Mouse (Mus musculus) intestine, postnatal 0 days (tissue): Measurements from ENCODE around the gene Mb21d2. TPM values are rescaled to one million over a fixed set of nuclear protein-coding genes. Genes with fewer than 3 reads are reported as not detected.

ENCODE experiments used
- ATAC-seq: fragments of 200-750 bp; cut with Nextera tagmentation; 2 replicates; pipeline ENCODE4 v1.8.0; 2017; ENCODE audit warnings: mild to moderate bottlenecking, moderate TSS enrichment, moderate library complexity
- H3K27ac ChIP-seq: fragments of 300-500 bp; sonication (generic); 2 replicates; pipeline ENCODE4 v1.5.1; 2014; ENCODE audit warnings: mild to moderate bottlenecking, low read depth, low read length, moderate library complexity
- H3K27me3 ChIP-seq: fragments of 300-500 bp; sonication (generic); replicated peaks from 2 replicates; pipeline ENCODE4 v1.6.1; 2014; ENCODE audit warnings: low read length, mixed read lengths; ENCODE audit not compliant: control insufficient read depth, insufficient read depth
- H3K36me3 ChIP-seq: fragments of 300-500 bp; sonication (generic); 2 replicates; pipeline ENCODE4 v1.6.1; 2014; ENCODE audit warnings: mild to moderate bottlenecking, moderate library complexity; ENCODE audit not compliant: control insufficient read depth, insufficient read depth
- H3K4me1 ChIP-seq: fragments of 300-500 bp; sonication (generic); replicated peaks from 2 replicates; pipeline ENCODE4 v1.6.1; 2014; ENCODE audit warnings: antibody characterized with exemption, low read length, mixed read lengths; ENCODE audit not compliant: control insufficient read depth, insufficient read depth
- H3K4me2 ChIP-seq: fragments of 300-500 bp; sonication (generic); replicated peaks from 2 replicates; pipeline ENCODE4 v1.6.1; 2014; ENCODE audit warnings: low read depth, mild to moderate bottlenecking, moderate library complexity
- H3K4me3 ChIP-seq: fragments of 300-500 bp; sonication (generic); 2 replicates; pipeline ENCODE4 v1.5.1; 2014; ENCODE audit warnings: low read depth, low read length
- H3K9ac ChIP-seq: fragments of 300-500 bp; sonication (generic); 2 replicates; pipeline ENCODE4 v1.6.1; 2014; ENCODE audit warnings: mild to moderate bottlenecking, low read depth, low read length
- H3K9me3 ChIP-seq: fragments of 300-500 bp; sonication (generic); 2 replicates; pipeline ENCODE4 v1.6.1; 2016; ENCODE audit warnings: mixed run types; ENCODE audit not compliant: control insufficient read depth
- CTCF ChIP-seq: sonication (generic); IDR thresholded peaks from 2 replicates; pipeline ENCODE4 v1.5.1; 2016; ENCODE audit warnings: low read depth, mild to moderate bottlenecking, control low read depth, antibody characterized with exemption, moderate library complexity
- whole genome bisulfite sequencing: fragments of 180-500 bp; shearing (Covaris S2); extraction: QIAGEN DNeasy Blood & Tissue Kit; methylation state at CpG from one replicate; pipeline ENCODE4 v1.1.7; 2014; 5-methylcytosine and 5-hydroxymethylcytosine counted together
- polyA plus RNA-seq: library from polyadenylated mRNA; unstranded; fragments of >200 nt; fragmentation: Nextera tagmentation; extraction: Ambion mirVana; gene quantifications from 2 replicates; pipeline ENCODE4 v1.2.1, GENCODE M21; 2015

The Mb21d2 gene
- polyA plus RNA-seq, 1 experiment from 2014 or later = 6.8 TPM

GRCm38 (mm10) chr16:28793115-28793514 lies 136.4 kb downstream of the Mb21d2 start:
- H3K4me1 ChIP-seq = no peaks in the 10 kb centered on the region
- H3K9me3 ChIP-seq = no peaks in the 10 kb centered on the region
- H3K4me2 ChIP-seq = no peak overlapping the region
- no peak for ATAC-seq
- H3K9ac ChIP-seq = no peak overlapping the region
- no peak overlapping the region for H3K27ac ChIP-seq
- TF ChIP-seq CTCF = peak; percentile 73
- no peaks in the 10 kb centered on the region for H3K36me3 ChIP-seq
- H3K27me3 ChIP-seq = no peaks in the 10 kb centered on the region
- WGBS = 2% methylated on average over 4 of the region's 4 CpGs
- H3K4me3 ChIP-seq = no peak overlapping the region

Other genes starting within 250 kb of the Mb21d2 start
- 0.39 and 0.42 TPM in 2 replicates for gene Fgf12, start 176.6 kb downstream of the Mb21d2 start, polyA plus RNA-seq